Mouse (Mus musculus) cerebellum, adult 2 months (tissue): ENCODE results near the gene Sema4f.

Experiments
- CTCF ChIP-seq: fragments of 200-500 bp; IDR thresholded peaks from 2 replicates; pipeline ENCODE4 v1.5.1; 2011; ENCODE audit warnings: low read depth, mild to moderate bottlenecking, control low read depth, low read length, moderate library complexity, borderline replicate concordance; ENCODE audit not compliant: insufficient read depth
- POLR2A ChIP-seq: fragments of 200-500 bp; IDR thresholded peaks from 2 replicates; pipeline ENCODE4 v1.6.1; 2011; ENCODE audit warnings: low read length, control low read depth, borderline replicate concordance; ENCODE audit not compliant: insufficient read depth

GRCm38 (mm10) chr6:82897311-82897710 lies 42.3 kb downstream of the Sema4f start:
- TF ChIP-seq POLR2A (no peak), CTCF (no peak)
